ENCODE assay signal across 26 mouse cellular contexts in the genomic region with DNA sequence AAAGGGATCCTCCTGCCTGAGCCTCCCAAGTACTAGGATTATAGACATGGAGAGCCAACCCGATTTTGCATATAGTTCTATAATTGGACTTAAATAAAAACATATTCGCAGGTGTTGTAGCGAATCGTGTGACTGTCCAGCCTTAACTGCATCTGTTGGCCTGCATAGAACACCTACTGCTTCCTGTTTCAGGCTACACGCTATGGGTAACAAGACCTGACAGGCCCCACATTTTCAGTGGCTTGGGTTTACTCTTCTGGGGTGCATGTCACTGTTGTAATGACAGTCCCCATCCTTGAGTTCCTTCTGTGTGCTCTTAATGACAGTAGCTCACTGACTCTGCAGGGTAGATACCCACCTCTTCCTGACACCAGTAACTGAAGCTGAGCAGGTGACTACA. TPM values are rescaled to one million over a fixed set of nuclear protein-coding genes. Genes with fewer than 3 reads are reported as not detected.
"Had no signal": no experiment of that assay in that cellular context is flagged by ENCODE, and none has a peak within 500 bp of the region (broad histone marks: within the 10 kb centered on the region; RNA-seq: fewer than 3 reads in every experiment).

No protein-coding gene starts in this region.

- H3K36me3 ChIP-seq: limb, embryonic 10.5 days; limb, embryonic 13.5 days; liver, embryonic 12.5 days; liver, embryonic 15.5 days; lung, embryonic 15.5 days; midbrain, embryonic 10.5 days; midbrain, embryonic 13.5 days; neural tube, embryonic 13.5 days had no signal

- H3K9ac ChIP-seq: limb, embryonic 13.5 days; liver, embryonic 12.5 days; liver, embryonic 15.5 days; lung, embryonic 15.5 days; midbrain, embryonic 13.5 days; neural tube, embryonic 13.5 days had no signal

- H3K9me3 ChIP-seq: limb, embryonic 10.5 days; liver, embryonic 12.5 days; liver, embryonic 15.5 days; lung, embryonic 15.5 days; midbrain, embryonic 13.5 days; neural tube, embryonic 13.5 days had no signal

- H3K27ac ChIP-seq: kidney, postnatal 0 days; limb, embryonic 10.5 days; liver, embryonic 12.5 days; midbrain, embryonic 13.5 days; neural tube, embryonic 13.5 days had no signal

- H3K4me3 ChIP-seq: limb, embryonic 10.5 days; limb, embryonic 13.5 days; liver, embryonic 12.5 days; liver, embryonic 15.5 days; lung, embryonic 15.5 days; midbrain, embryonic 10.5 days; midbrain, embryonic 13.5 days; myocyte; neural tube, embryonic 13.5 days had no signal

- ATAC-seq: liver, embryonic 12.5 days had no signal

- DNase-seq: kidney, postnatal 25 days; liver; lung, adult 18-20 months; lung, postnatal 10 days; lung, postnatal 36 days; retina, postnatal 1 day; right cerebral cortex, postnatal 25 days; thymus, adult 2 months; thymus, postnatal 14 days; thymus, postnatal 4 days had no signal

- H3K27me3 ChIP-seq: limb, embryonic 13.5 days; liver, embryonic 12.5 days; liver, embryonic 15.5 days; lung, embryonic 15.5 days; megakaryocyte, embryonic 14.5 days; midbrain, embryonic 13.5 days; neural tube, embryonic 13.5 days had no signal

- H3K4me2 ChIP-seq: liver, embryonic 15.5 days; lung, embryonic 15.5 days; midbrain, embryonic 13.5 days; neural tube, embryonic 13.5 days had no signal

RNA-seq across cellular contexts. Expression of a gene that starts 59.1 kb away (rescaled TPM):
- total RNA-seq: layer of hippocampus, postnatal 14 days; left cerebral cortex, adult 8-10 months; left cerebral cortex, postnatal 14 days; monocyte, adult 5-6 weeks; neutrophil, adult 5-6 weeks had no signal
- polyA plus RNA-seq: liver, embryonic 15.5 days; thymus, adult 2 months had no signal
